Mouse (Mus musculus): ENCODE measurements around the gene Ppih. TPM values are rescaled to one million over a fixed set of nuclear protein-coding genes. Genes with fewer than 3 reads are reported as not detected.

Gene Ppih
- total and polyA plus RNA-seq, 3 experiments, result 140 to 246 (median 199) TPM

- 0 out of 4 replicates have a peak, but pooled peaks cover 0 to 2% of the 10 kb centered on the region in 2 experiments for H3K4me1 ChIP-seq (ENCODE audit: control insufficient read depth in 1 of 2, insufficient read depth in 2 of 2, low read length in 2 of 2)
- H3K4me3 ChIP-seq (ENCODE audit: control insufficient read depth in 1 of 2, insufficient read depth in 1 of 2, low read depth in 2 of 2, low read length in 2 of 2), result no peak overlapping the region
Observed at GRCm38 (mm10) chr4:119261087-119261713, 59.1 kb downstream of the Ppih start.

GRCm38 (mm10) chr4:119259344-119260254 lies 60.7 kb downstream of the Ppih start:
- Histone ChIP-seq H3K9me3 (replicated peaks; ENCODE audit: insufficient read depth, low read length) (no peaks in the 10 kb centered on the region), H3K36me3 (ENCODE audit: control insufficient read depth in 1 of 2, insufficient read depth in 2 of 2, low read length in 2 of 2) (no peaks in the 10 kb centered on the region), H3K4me3 (ENCODE audit: control insufficient read depth in 1 of 2, insufficient read depth in 1 of 2, low read depth in 2 of 2, low read length in 2 of 2) (no peak overlapping the region), H3K27me3 (ENCODE audit: control insufficient read depth in 1 of 2, insufficient read depth in 2 of 2, low read length in 2 of 2) (no peaks in the 10 kb centered on the region), H3K27ac (ENCODE audit: control insufficient read depth, low read depth, low read length) (no peak overlapping the region), H3K79me2 (ENCODE audit: control insufficient read depth, insufficient read depth, low read length, poor library complexity) (no peaks in the 10 kb centered on the region), H3K4me1 (ENCODE audit: control insufficient read depth in 1 of 2, insufficient read depth in 2 of 2, low read length in 2 of 2) (0 out of 4 replicates have a peak, but pooled peaks cover 0 to 2% of the 10 kb centered on the region in 2 experiments), H3K9ac (ENCODE audit: control insufficient read depth, low read depth, low read length, poor library complexity, severe bottlenecking) (no peak overlapping the region)
- TF ChIP-seq CTCF (IDR thresholded peaks at IDR 0.05 in 2 of 3, conservative IDR thresholded peaks at IDR 0.05 in 1 of 3; ENCODE audit: control insufficient read depth in 1 of 3, insufficient read depth in 1 of 3, low read depth in 2 of 3, low read length in 3 of 3, poor library complexity in 1 of 3, severe bottlenecking in 1 of 3), result peak in 2 of 3 experiments; percentile 12 to 19; a peak in 1 of 6 replicates
- no peak for TF ChIP-seq ZMIZ1 (IDR thresholded peaks at IDR 0.05; ENCODE audit: low read depth, low read length)
- no peak for DNase-seq (ENCODE audit: low read depth, low spot score)

More at GRCm38 (mm10) chr4:119261087-119261713, 59.1 kb downstream of the Ppih start:
- Histone ChIP-seq H3K36me3 (ENCODE audit: control insufficient read depth in 1 of 2, insufficient read depth in 2 of 2, low read length in 2 of 2) (no peaks in the 10 kb centered on the region), H3K9me3 (replicated peaks; ENCODE audit: insufficient read depth, low read length) (no peaks in the 10 kb centered on the region), H3K27me3 (ENCODE audit: control insufficient read depth in 1 of 2, insufficient read depth in 2 of 2, low read length in 2 of 2) (no peaks in the 10 kb centered on the region), H3K79me2 (ENCODE audit: control insufficient read depth, insufficient read depth, low read length, poor library complexity) (no peaks in the 10 kb centered on the region), H3K27ac (ENCODE audit: control insufficient read depth, low read depth, low read length) (no peak overlapping the region), H3K9ac (ENCODE audit: control insufficient read depth, low read depth, low read length, poor library complexity, severe bottlenecking) (no peak overlapping the region)
- DNase-seq (ENCODE audit: low read depth, low spot score), result no peak
- TF ChIP-seq MYC (IDR thresholded peaks at IDR 0.05; ENCODE audit: low read depth, low read length) (no peak), HCFC1 (IDR thresholded peaks at IDR 0.05; ENCODE audit: low read depth, low read length) (no peak), RCOR1 (IDR thresholded peaks at IDR 0.05; ENCODE audit: low read depth, low read length) (no peak), JUND (IDR thresholded peaks at IDR 0.05; ENCODE audit: low read depth, low read length) (no peak), ETS1 (IDR thresholded peaks at IDR 0.05; ENCODE audit: low read depth, low read length) (no peak), POLR2A (IDR thresholded peaks at IDR 0.05; ENCODE audit: control insufficient read depth in 1 of 2, insufficient read depth in 1 of 2, low read depth in 1 of 2, low read length in 2 of 2, poor library complexity in 1 of 2) (no peak), UBTF (IDR thresholded peaks at IDR 0.05; ENCODE audit: borderline replicate concordance, insufficient read depth, low read depth, low read length) (no peak), MYB (IDR thresholded peaks at IDR 0.05; ENCODE audit: low read depth, low read length) (no peak), POLR2AphosphoS2 (IDR thresholded peaks at IDR 0.05; ENCODE audit: low read length) (no peak), NELFE (IDR thresholded peaks at IDR 0.05; ENCODE audit: low read depth, low read length) (no peak), NRF1 (IDR thresholded peaks at IDR 0.05; ENCODE audit: insufficient read depth, low read depth, low read length, poor library complexity, severe bottlenecking) (no peak)
